Mouse (Mus musculus) right cerebral cortex, postnatal 14 days (tissue): ENCODE data around the gene Hist1h2bh.

Source experiments
- DNase-seq: peaks from one replicate; pipeline ENCODE4 v3.0.0; 2022

Gene Hist1h2bh

GRCm38 (mm10) chr13:23501511-23501910 is 41.7 kb downstream of the Hist1h2bh start:
- DNase-seq = no peak

DNA sequence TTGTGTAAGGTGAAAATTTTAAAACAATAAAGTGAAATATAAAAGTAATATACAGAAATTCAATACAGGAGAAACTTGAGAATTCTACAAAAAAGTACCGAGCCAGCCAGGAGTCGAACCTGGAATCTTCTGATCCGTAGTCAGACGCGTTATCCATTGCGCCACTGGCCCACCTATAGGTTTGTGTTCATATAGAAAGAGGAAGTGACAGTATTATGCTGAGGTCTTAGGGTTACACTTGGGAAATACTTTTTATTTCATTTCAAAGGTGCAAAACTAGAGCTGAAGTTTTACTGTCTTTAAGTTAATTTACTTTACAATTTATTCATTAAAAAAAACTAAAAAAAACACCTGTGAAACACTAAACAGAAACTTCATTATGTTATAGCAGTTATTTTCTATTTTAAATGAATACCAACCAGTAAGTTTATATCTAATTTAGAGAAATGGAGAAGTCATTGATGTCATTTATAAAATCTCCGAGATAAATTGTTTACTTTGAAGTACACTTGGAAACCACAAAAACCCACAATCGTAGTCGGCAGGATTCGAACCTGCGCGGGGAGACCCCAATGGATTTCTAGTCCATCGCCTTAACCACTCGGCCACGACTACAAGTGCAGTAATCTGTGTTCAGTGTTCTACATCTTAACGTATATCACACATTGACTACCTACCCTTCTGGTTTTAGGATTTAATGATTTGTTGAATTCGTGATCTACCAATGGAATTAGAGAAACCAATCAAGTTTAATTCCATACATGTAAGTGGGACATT is 42.6 kb downstream of the Hist1h2bh start:
- DNase-seq = peak; percentile 58

GRCm38 (mm10) chr13:23499943-23500342 is 43.2 kb downstream of the Hist1h2bh start:
- no peak for DNase-seq

DNA sequence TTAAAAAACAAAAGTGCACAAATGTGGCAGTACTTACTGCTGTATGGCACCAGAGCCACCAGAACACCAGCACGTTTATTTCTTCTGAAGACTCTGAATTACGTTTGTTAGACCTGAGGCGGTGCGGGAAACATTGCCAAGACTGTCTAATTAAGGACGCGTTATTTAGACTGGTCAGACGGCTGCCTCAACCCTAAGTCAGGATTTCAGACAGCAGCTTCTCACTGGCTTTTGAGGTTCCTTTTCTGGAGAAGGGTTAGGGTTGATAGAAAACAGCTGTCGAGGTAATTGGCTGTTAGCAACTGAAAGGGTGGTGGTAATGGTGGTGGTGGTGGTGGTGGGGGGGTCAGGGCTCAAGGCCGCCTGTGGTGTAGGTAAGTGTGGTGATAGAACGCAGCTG is 44.5 kb downstream of the Hist1h2bh start:
- no peak for DNase-seq

GRCm38 (mm10) chr13:23497656-23498321 is 45.4 kb downstream of the Hist1h2bh start:
- no peak for DNase-seq

DNA sequence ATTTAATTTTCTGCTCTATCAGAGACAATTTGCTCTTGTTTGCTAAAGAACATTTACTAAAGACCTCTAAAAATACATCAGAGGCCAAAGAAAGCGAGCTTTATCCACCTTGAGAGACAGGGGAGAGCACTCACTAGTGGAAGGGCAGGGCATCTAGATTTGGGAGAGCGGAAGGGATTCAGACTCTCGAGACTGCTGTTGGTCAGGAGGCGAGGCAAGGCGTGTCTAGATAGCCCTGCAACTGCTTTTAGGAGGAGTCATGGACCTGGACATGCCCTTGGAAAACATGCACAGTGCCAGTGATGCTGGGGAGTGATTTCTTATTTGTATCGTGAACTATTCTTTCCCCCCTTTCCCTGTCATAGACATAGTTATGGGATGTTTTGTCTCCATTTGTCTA is 47.7 kb downstream of the Hist1h2bh start:
- DNase-seq = no peak

- no peak for DNase-seq
Measured at GRCm38 (mm10) chr13:23491990-23492389, 51.2 kb downstream of the Hist1h2bh start.
